Mouse (Mus musculus) MEL (cell line): ENCODE data around the gene Uvssa.

ENCODE experiments used
- CHD1 ChIP-seq: IDR thresholded peaks from 2 replicates; pipeline ENCODE4 v1.6.1; 2012; ENCODE audit warnings: low read depth, mild to moderate bottlenecking, inconsistent platforms, low read length, improper control_type of control experiment
- CTCF ChIP-seq, 3 experiments: IDR thresholded peaks in 2 of 3; conservative IDR thresholded peaks in 1 of 3; 2 replicates each; pipeline ENCODE4 v1.5.1; 2011 to 2012; ENCODE audit warnings: low read length in 3 of 3, low read depth in 2 of 3, mild to moderate bottlenecking in 2 of 3, improper control_type of control experiment in 1 of 3, inconsistent platforms in 1 of 3, mixed read lengths in 1 of 3, moderate library complexity in 1 of 3; ENCODE audit not compliant: control insufficient read depth in 1 of 3, insufficient read depth in 1 of 3, poor library complexity in 1 of 3, severe bottlenecking in 1 of 3
- EP300 ChIP-seq, 2 experiments: IDR thresholded peaks; 2 replicates each; pipeline ENCODE4 v1.6.1; 2011; ENCODE audit warnings: improper control_type of control experiment in 2 of 2, low read length in 2 of 2, low read depth in 1 of 2, mild to moderate bottlenecking in 1 of 2
- MEF2A ChIP-seq: IDR thresholded peaks from 2 replicates; pipeline ENCODE4 v1.6.1; 2014; ENCODE audit warnings: low read depth, mild to moderate bottlenecking, inconsistent platforms, low read length, improper control_type of control experiment; ENCODE audit not compliant: poor library complexity, insufficient replicate concordance, severe bottlenecking; ENCODE audit errors: extremely low read depth
- MXI1 ChIP-seq: IDR thresholded peaks from 2 replicates; pipeline ENCODE4 v1.6.1; 2011; ENCODE audit warnings: mild to moderate bottlenecking, low read depth, low read length, improper control_type of control experiment
- MYB ChIP-seq: IDR thresholded peaks from 2 replicates; pipeline ENCODE4 v1.6.1; 2011; ENCODE audit warnings: mild to moderate bottlenecking, low read depth, low read length, improper control_type of control experiment
- MYC ChIP-seq: IDR thresholded peaks from 2 replicates; pipeline ENCODE4 v1.6.1; 2011; ENCODE audit warnings: low read depth, mild to moderate bottlenecking, low read length, improper control_type of control experiment, moderate library complexity
- NELFE ChIP-seq: IDR thresholded peaks from 2 replicates; pipeline ENCODE4 v1.6.1; 2011; ENCODE audit warnings: low read depth, low read length, improper control_type of control experiment
- NRF1 ChIP-seq: IDR thresholded peaks from 2 replicates; pipeline ENCODE4 v1.6.1; 2014; ENCODE audit warnings: low read depth, mild to moderate bottlenecking, inconsistent platforms, low read length, improper control_type of control experiment, moderate library complexity; ENCODE audit not compliant: poor library complexity, insufficient read depth, severe bottlenecking
- POLR2A ChIP-seq, 2 experiments: IDR thresholded peaks; 2 replicates each; pipeline ENCODE4 v1.6.1; 2011 to 2012; ENCODE audit warnings: low read length in 2 of 2, mild to moderate bottlenecking in 2 of 2, control low read depth in 1 of 2, improper control_type of control experiment in 1 of 2, low read depth in 1 of 2, moderate library complexity in 1 of 2; ENCODE audit not compliant: control insufficient read depth in 1 of 2, insufficient read depth in 1 of 2, poor library complexity in 1 of 2
- RCOR1 ChIP-seq: IDR thresholded peaks from 2 replicates; pipeline ENCODE4 v1.6.1; 2012; ENCODE audit warnings: low read depth, mild to moderate bottlenecking, inconsistent platforms, low read length, improper control_type of control experiment
- TAL1 ChIP-seq: IDR thresholded peaks from 2 replicates; pipeline ENCODE4 v1.6.1; 2012; ENCODE audit warnings: mild to moderate bottlenecking, inconsistent platforms, low read length, moderate library complexity, mixed read lengths
- USF1 ChIP-seq: IDR thresholded peaks from 2 replicates; pipeline ENCODE4 v1.6.1; 2014; ENCODE audit warnings: low read depth, mild to moderate bottlenecking, inconsistent platforms, low read length, improper control_type of control experiment, moderate library complexity
- ZC3H11A ChIP-seq: IDR thresholded peaks from 2 replicates; pipeline ENCODE4 v1.6.1; 2012; ENCODE audit warnings: low read depth, mild to moderate bottlenecking, inconsistent platforms, low read length, improper control_type of control experiment

- TF ChIP-seq MYC (no peak), CTCF (IDR thresholded peaks at IDR 0.05 in 2 of 3, conservative IDR thresholded peaks at IDR 0.05 in 1 of 3; ENCODE audit: control insufficient read depth in 1 of 3, insufficient read depth in 1 of 3, low read depth in 2 of 3, low read length in 3 of 3, poor library complexity in 1 of 3, severe bottlenecking in 1 of 3) (no peak), TAL1 (no peak), POLR2A (IDR thresholded peaks at IDR 0.05; ENCODE audit: control insufficient read depth in 1 of 2, insufficient read depth in 1 of 2, low read depth in 1 of 2, low read length in 2 of 2, poor library complexity in 1 of 2) (no peak), RCOR1 (no peak), CHD1 (no peak), USF1 (no peak), ZC3H11A (no peak), MEF2A (no peak), MYB (no peak), NELFE (no peak), NRF1 (no peak), MXI1 (no peak), EP300 (IDR thresholded peaks at IDR 0.05; ENCODE audit: low read depth in 1 of 2, low read length in 2 of 2) (no peak)
Measured at GRCm38 (mm10) chr5:33455737-33456136, 77.4 kb downstream of the Uvssa start.
